Comparison of ENCODE assay signal across 8 mouse cellular contexts in genomic region chr14:24358295-24358951, GRCm38 (mm10).
DNase-seq lines count a peak whose midpoint lies in the region; ATAC-seq and TF ChIP-seq lines count a peak whose summit lies in the region.

No protein-coding gene starts in this region.

- H3K9me3 ChIP-seq in kidney, embryonic 14.5 days (ENCODE audit: control insufficient read depth, low read length), result no peaks in the 10 kb centered on the region
- H3K9me3 ChIP-seq in embryonic facial prominence, embryonic 11.5 days (replicated peaks; ENCODE audit: control insufficient read depth, low read length), result no peaks in the 10 kb centered on the region

- H3K4me2 ChIP-seq in kidney, embryonic 14.5 days (replicated peaks; ENCODE audit: low read depth, low read length), result no peak overlapping the region
- no peak overlapping the region for H3K4me2 ChIP-seq in embryonic facial prominence, embryonic 11.5 days (ENCODE audit: low read depth, low read length)

- no peak for ATAC-seq in kidney, embryonic 14.5 days (ENCODE audit: low FRiP score, low TSS enrichment)
- ATAC-seq in embryonic facial prominence, embryonic 11.5 days (replicated peaks; ENCODE audit: insufficient number of reproducible peaks, low FRiP score, low TSS enrichment, low read depth), result no peak

- H3K27me3 ChIP-seq in kidney, embryonic 14.5 days (ENCODE audit: control insufficient read depth, insufficient read depth, low read length), result no peaks in the 10 kb centered on the region
- H3K27me3 ChIP-seq in embryonic facial prominence, embryonic 11.5 days (ENCODE audit: control insufficient read depth, insufficient read depth, low read length), result no peaks in the 10 kb centered on the region

- no peaks in the 10 kb centered on the region for H3K4me1 ChIP-seq in kidney, embryonic 14.5 days (ENCODE audit: control insufficient read depth, insufficient read depth, low read length)
- H3K4me1 ChIP-seq in bone marrow, adult 2 months (ENCODE audit: control insufficient read depth, insufficient read depth, low read length), result no peaks in the 10 kb centered on the region
- no peaks in the 10 kb centered on the region for H3K4me1 ChIP-seq in embryonic facial prominence, embryonic 11.5 days (ENCODE audit: control insufficient read depth, insufficient read depth, low read length)
- no peaks in the 10 kb centered on the region; the same call in 1 of the 2 replicates for H3K4me1 ChIP-seq in olfactory bulb, adult 2 months (ENCODE audit: control insufficient read depth, insufficient read depth, low read length)

- WGBS in kidney, embryonic 14.5 days, result 61% methylated on average over 22 of the region's 22 CpGs
- WGBS in bone marrow, adult 2 months, result 57% methylated on average over 22 of the region's 22 CpGs
- WGBS in embryonic facial prominence, embryonic 11.5 days, result 58% methylated on average over 22 of the region's 22 CpGs
- 46% methylated on average over 22 of the region's 22 CpGs for WGBS in olfactory bulb, adult 2 months

- no peak overlapping the region for H3K9ac ChIP-seq in kidney, embryonic 14.5 days (ENCODE audit: low read depth, low read length)
- no peak overlapping the region for H3K9ac ChIP-seq in embryonic facial prominence, embryonic 11.5 days (replicated peaks; ENCODE audit: low read length)

- DNase-seq in kidney, adult 11 months, result peak; percentile 21
- peak; percentile 63 for DNase-seq in ES-CJ7 (ENCODE audit: low read depth, low spot score)
- peak; percentile 70 for DNase-seq in embryonic facial prominence, embryonic 11.5 days (ENCODE audit: low spot score)
- DNase-seq in layer of hippocampus, postnatal 14 days (ENCODE audit: low spot score in 2 of 2), result peak; percentile 5 to 7
- DNase-seq in yolk sac, embryonic 10.5 days (ENCODE audit: low spot score), result peak; percentile 10

- TF ChIP-seq POLR2A in bone marrow, adult 2 months (IDR thresholded peaks at IDR 0.05; ENCODE audit: borderline replicate concordance, control insufficient read depth, low read depth, low read length), result no peak
- TF ChIP-seq POLR2A in olfactory bulb, adult 2 months (IDR thresholded peaks at IDR 0.05; ENCODE audit: insufficient read depth, low read depth, low read length), result no peak

- H3K27ac ChIP-seq in kidney, embryonic 14.5 days (ENCODE audit: low read depth, low read length), result no peak overlapping the region
- no peak overlapping the region for H3K27ac ChIP-seq in bone marrow, adult 2 months (ENCODE audit: control insufficient read depth, insufficient read depth, low read depth, low read length, poor library complexity)
- no peak overlapping the region for H3K27ac ChIP-seq in embryonic facial prominence, embryonic 11.5 days (replicated peaks; ENCODE audit: low read depth, low read length)
- no peak overlapping the region for H3K27ac ChIP-seq in olfactory bulb, adult 2 months (ENCODE audit: insufficient read depth, low read depth, low read length)

- peak; percentile 58 for TF ChIP-seq CTCF in bone marrow, adult 2 months (IDR thresholded peaks at IDR 0.05; ENCODE audit: control insufficient read depth, insufficient read depth, low read length)
- TF ChIP-seq CTCF in olfactory bulb, adult 2 months (IDR thresholded peaks at IDR 0.05; ENCODE audit: insufficient read depth, low read depth, low read length), result peak; percentile 36; the same call in 1 of the 2 replicates

- H3K4me3 ChIP-seq in kidney, embryonic 14.5 days (ENCODE audit: low read length), result no peak overlapping the region
- no peak overlapping the region for H3K4me3 ChIP-seq in bone marrow, adult 2 months (replicated peaks; ENCODE audit: control insufficient read depth, low read depth, low read length)
- H3K4me3 ChIP-seq in embryonic facial prominence, embryonic 11.5 days (ENCODE audit: low read depth, low read length), result no peak overlapping the region
- no peak overlapping the region for H3K4me3 ChIP-seq in olfactory bulb, adult 2 months (ENCODE audit: insufficient read depth, low read depth, low read length)

- no peaks in the 10 kb centered on the region for H3K36me3 ChIP-seq in kidney, embryonic 14.5 days (ENCODE audit: control insufficient read depth, insufficient read depth, low read length)
- H3K36me3 ChIP-seq in embryonic facial prominence, embryonic 11.5 days (replicated peaks; ENCODE audit: control insufficient read depth, insufficient read depth, low read depth, low read length), result no peaks in the 10 kb centered on the region

Comparison
In these comparisons a context has a peak if more than half of its experiments do, and no peak if none do; other contexts are left out.
1. DNase-seq: peak in every context shown above with its lines; median percentile 70 in embryonic facial prominence, embryonic 11.5 days; 63 in ES-CJ7; 21 in kidney, adult 11 months; 10 in yolk sac, embryonic 10.5 days; 6 in layer of hippocampus, postnatal 14 days.